Mouse (Mus musculus): ENCODE data around the gene 1700037H04Rik.

1700037H04Rik gene

GRCm38 (mm10) chr2:131146193-131147042, 13.5 kb downstream of the 1700037H04Rik start:
- no peak for DNase-seq (ENCODE audit: low read depth, low spot score)

DNA sequence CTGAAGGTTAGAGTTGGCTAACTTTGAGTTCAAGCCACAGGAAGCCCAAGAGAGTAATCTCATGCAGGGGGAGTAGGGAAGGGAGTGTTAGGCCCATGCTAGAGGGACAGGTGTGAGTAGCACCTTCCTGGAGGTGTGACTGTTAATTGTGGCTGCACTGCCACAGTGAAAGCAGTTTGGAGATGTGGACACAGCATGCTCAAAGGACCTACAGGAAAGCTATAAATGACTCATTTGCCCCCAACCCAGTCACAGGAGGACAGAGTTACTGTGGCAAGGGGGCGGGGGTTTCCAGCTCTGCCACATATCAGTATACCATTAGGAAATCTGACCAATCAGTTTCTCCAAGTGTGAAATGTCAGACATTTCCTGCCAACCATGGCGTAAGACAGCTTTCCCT, 14.3 kb downstream of the 1700037H04Rik start:
- DNase-seq (ENCODE audit: low read depth, low spot score): no peak

GRCm38 (mm10) chr2:131145121-131145520, 14.8 kb downstream of the 1700037H04Rik start:
- no peak for DNase-seq (ENCODE audit: low read depth, low spot score)

- no peak for DNase-seq (ENCODE audit: low read depth, low spot score)
These were observed 16.7 kb downstream of the 1700037H04Rik start for GRCm38 (mm10) chr2:131143007-131143780.

GRCm38 (mm10) chr2:131142592-131142991, 17.3 kb downstream of the 1700037H04Rik start:
- no peak for DNase-seq (ENCODE audit: low read depth, low spot score)

- no peak for DNase-seq (ENCODE audit: low read depth, low spot score)
These were observed 18.4 kb downstream of the 1700037H04Rik start for GRCm38 (mm10) chr2:131141336-131141986.

DNA sequence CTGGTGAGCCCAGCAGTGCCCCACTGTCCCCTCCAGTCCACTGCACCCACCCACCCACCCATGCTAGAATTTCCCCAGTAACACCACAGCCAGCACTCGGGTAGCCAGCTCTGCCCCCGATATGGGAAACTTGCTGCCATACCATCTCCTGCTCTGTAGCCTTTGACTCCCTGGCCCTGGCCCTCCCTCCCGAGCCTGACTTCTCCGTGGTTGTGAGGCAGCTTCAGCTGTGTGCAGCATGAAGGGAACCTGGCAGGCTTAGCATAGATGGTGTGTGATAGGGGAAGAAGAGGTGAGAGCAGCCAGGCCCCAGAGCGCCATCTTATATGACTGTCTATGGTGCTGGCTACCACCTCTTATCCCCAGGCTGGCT, 19.4 kb downstream of the 1700037H04Rik start:
- DNase-seq (ENCODE audit: low read depth, low spot score): no peak

GRCm38 (mm10) chr2:131139886-131140532, 19.9 kb downstream of the 1700037H04Rik start:
- no peak for DNase-seq (ENCODE audit: low read depth, low spot score)

DNA sequence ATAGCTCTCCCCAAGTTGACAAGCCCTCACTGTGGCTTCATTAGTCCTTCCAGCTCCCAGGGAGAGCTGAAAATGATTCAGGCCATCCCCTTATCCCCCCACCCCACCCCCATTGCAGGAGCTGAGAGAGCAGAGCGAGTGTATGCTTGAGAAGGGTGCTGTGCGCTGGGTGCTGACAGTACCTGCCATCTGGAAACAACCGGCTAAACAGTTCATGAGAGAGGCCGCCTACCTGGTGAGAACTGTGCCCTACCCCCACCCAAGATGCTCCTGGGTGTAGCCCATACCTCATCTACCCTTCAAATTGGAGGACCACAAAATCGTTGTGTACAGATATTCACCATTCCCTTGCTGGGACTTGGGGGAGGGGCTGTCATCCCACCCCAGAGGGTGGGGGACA, 20.6 kb downstream of the 1700037H04Rik start:
- DNase-seq (ENCODE audit: low read depth, low spot score): no peak

DNA sequence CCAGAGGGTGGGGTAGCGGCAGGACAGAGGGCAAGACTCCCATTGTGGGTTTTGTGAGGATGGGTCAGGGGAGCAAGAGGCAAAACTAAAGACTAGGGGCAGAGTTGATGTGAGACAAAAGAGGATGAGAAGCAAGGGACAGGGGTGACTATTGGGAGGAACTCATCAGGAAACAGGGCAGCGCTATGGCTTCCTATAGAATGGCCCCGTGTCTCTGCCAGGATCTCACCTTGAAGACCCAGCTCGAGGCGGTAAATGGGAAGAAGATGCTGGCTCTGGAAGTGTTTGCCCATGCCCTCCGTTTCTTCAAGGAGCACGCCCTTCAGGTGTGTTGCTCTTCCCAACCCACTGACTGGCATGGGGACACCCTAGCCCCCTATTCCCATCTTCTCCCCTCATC, 21.1 kb downstream of the 1700037H04Rik start:
- no peak for DNase-seq (ENCODE audit: low read depth, low spot score)

GRCm38 (mm10) chr2:131138296-131138695, 21.6 kb downstream of the 1700037H04Rik start:
- DNase-seq (ENCODE audit: low read depth, low spot score): no peak

DNA sequence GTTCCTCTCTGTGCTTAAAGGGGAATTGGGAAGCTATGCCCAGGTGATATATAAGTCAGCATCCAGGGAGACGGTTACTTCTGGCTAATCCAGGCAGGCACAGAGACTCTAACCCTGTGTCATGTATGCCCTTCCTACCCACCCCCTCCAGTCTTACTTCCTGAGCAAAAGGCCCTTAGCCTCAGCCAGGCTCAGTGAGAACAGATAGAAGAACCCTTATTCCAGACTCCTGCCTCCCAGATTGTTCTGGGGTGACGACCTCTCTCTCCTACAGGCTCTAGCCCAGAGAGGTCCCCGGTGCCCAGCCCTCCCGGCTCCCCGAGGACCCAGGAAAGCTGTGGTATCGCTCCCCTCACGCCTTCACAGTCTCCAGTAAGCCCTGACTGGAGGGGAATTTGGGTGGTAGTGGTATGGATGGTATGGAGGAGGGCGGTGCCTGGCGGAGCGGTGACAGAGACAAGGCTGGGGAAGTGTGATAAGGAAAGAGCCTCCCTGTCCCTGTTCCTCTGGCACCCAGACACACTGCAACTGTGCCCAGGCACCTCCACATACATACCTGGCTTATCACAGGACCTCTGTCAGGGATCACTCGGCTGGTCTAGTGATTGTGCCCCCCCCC, 24.3 kb downstream of the 1700037H04Rik start:
- no peak for DNase-seq (ENCODE audit: low read depth, low spot score)

- no peak for DNase-seq (ENCODE audit: low read depth, low spot score)
These were observed 25.0 kb downstream of the 1700037H04Rik start for GRCm38 (mm10) chr2:131134826-131135400.

GRCm38 (mm10) chr2:131134381-131134780, 25.5 kb downstream of the 1700037H04Rik start:
- no peak for DNase-seq (ENCODE audit: low read depth, low spot score)

GRCm38 (mm10) chr2:131132930-131133547, 26.8 kb downstream of the 1700037H04Rik start, which contains the start of gene Gm11037:
Gm11037 (plus strand) TSS chr2:131133497.
- DNase-seq (ENCODE audit: low read depth, low spot score): no peak

DNA sequence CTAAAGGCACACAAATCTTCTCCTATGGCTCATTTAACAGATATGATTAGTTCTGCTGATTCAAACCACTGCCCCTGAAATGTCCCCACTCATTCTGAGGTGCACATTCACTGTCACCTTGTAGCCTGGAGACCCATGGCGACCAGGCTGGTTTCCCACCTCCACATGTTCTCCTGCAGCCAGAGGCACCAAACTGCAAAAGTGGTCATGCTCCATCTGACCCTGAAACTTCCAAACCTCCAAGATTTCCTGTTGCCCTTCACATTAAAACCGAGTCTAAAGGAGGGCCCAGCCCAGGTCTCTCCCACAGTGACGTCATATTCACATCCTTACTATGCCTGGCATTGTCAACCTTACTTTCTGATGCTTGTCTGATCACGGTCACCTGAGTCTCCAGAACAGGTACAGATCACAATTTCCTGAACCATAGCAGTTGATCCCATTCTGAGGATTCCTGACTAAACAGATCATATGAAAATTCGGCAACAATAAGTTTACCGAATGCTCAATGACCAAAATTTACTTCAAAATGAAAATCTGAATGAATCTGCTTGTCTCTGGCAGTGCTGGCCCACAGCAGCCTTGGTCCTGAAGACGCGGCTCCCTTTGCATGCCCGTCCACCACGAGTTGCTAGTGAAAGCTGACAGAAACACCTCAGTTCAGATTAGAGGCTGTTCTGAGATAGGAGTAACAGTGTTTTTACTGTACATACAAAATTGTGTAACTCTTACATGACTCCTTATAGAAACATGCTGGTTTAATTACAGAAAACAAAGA, 27.6 kb downstream of the 1700037H04Rik start:
- no peak for DNase-seq (ENCODE audit: low read depth, low spot score)

- DNase-seq (ENCODE audit: low read depth, low spot score): no peak
These were observed 29.0 kb downstream of the 1700037H04Rik start for GRCm38 (mm10) chr2:131130849-131131248.

- no peak for DNase-seq (ENCODE audit: low read depth, low spot score)
These were observed 30.0 kb downstream of the 1700037H04Rik start for GRCm38 (mm10) chr2:131129836-131130235.

DNA sequence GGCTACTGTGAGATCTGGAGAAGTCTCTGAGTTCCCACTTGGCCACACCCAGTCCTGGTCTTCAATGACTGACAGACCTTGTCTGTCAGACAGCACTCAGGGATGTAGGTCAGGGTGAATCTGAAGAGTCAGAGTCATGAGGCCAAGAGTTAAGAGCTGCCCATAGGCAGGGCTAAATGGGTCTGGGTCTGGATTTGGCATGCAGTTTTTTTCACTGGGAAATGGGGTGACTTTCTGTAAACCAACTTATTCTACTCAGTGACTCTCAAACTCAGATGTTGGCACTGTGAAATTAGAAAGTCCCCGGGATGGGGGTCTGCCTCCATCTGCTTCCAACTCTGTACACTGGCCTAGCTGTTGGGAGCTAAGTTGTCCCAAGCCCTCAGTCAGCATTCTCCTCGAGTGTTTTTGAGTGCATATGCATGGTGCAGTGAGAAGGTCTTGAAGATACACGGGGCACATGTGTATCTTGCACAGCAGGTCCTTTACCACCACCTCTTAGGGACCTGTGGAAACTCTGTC, 31.2 kb downstream of the 1700037H04Rik start:
- no peak for DNase-seq (ENCODE audit: low read depth, low spot score)
